In the genomic region with DNA sequence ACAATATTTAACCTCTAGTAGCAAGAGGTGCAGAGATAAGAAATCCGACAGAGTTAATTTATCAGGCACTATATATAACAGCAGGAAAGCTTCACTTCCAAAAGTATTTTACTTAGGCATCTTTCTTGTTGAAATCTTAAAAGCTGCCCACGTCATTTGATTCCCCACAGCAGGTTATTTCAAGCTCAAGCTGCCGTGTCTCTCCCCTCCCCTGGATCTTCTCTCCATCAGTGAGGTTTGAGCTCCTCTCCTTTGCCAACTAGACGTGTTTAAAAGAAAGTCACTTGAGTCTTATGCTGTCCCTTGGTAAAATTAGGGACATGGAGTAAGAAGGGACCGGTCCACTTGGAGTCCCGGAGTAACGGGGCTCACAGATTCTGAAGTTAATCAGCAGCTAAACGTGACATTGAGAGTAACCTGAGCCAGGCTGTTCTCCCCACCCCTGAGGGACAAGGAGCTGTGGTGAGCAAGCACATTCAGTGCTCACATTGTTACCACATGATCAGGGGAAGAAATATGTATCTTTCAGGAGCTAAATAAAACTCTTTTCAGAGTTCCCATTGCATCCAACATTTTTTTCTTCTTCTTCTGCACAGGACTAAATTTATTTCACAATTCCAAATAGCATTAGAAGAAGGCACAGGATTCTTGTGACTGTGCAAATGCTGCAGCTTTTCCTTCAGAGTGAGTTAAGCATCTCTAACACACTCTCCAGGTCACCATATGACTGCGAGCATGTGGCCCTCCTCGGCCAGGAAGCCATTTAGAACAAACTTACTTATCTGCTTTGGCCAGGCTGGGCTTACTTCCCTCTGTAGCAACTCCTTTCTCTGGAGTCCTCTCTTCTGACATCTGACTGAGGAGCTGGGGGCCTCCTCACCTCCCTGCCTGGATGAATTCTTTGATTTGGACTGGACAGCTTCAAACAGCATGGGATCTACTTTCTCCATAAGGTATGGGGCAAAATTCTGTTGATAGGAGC, we compare ENCODE assay signal across 8 mouse cellular contexts. TPM values are rescaled to one million over a fixed set of nuclear protein-coding genes. Genes with fewer than 3 reads are reported as not detected.
DNase-seq lines count a peak whose midpoint lies in the region; ATAC-seq lines count a peak whose summit lies in the region.

A gene (plus strand): TSS at position 833 of the 982 bp plus-strand sequence.

- ATAC-seq in hindbrain, embryonic 15.5 days (ENCODE audit: low FRiP score, low read depth), result no peak
- ATAC-seq in midbrain, embryonic 13.5 days, result no peak

- no peak within 1 kb of the TSS for H3K4me2 ChIP-seq in hindbrain, embryonic 15.5 days
- no peak within 1 kb of the TSS for H3K4me2 ChIP-seq in midbrain, embryonic 13.5 days (replicated peaks)

- no peak within 1 kb of the TSS for H3K27ac ChIP-seq in brown adipose tissue, adult 24 weeks (replicated peaks; ENCODE audit: low read depth, low read length)
- no peak within 1 kb of the TSS for H3K27ac ChIP-seq in hindbrain, embryonic 15.5 days (replicated peaks)
- H3K27ac ChIP-seq in midbrain, embryonic 13.5 days, result no peak within 1 kb of the TSS

- H3K9ac ChIP-seq in hindbrain, embryonic 15.5 days, result no peak within 1 kb of the TSS
- no peak within 1 kb of the TSS for H3K9ac ChIP-seq in midbrain, embryonic 13.5 days (replicated peaks)

- peak; percentile 69 for DNase-seq in MEL-GATA-1-ER (ENCODE audit: extremely low read depth, low read depth)
- no peak for DNase-seq in gastrocnemius, postnatal 10 days
- peak; percentile 34 to 42 for DNase-seq in left cerebral cortex, postnatal 14 days (ENCODE audit: low spot score in 2 of 2)
- no peak for DNase-seq in spleen, postnatal 36 days (ENCODE audit: low spot score in 2 of 2)
- no peak for DNase-seq in cerebellum, adult 11 months

- H3K4me3 ChIP-seq in brown adipose tissue, adult 24 weeks (ENCODE audit: insufficient read depth, low read depth, low read length), result no peak within 1 kb of the TSS
- no peak within 1 kb of the TSS for H3K4me3 ChIP-seq in hindbrain, embryonic 15.5 days
- no peak within 1 kb of the TSS for H3K4me3 ChIP-seq in midbrain, embryonic 13.5 days (replicated peaks)

- H3K9me3 ChIP-seq in hindbrain, embryonic 15.5 days, result no peaks in the 10 kb centered on the region
- no peaks in the 10 kb centered on the region for H3K9me3 ChIP-seq in midbrain, embryonic 13.5 days

- intact Hi-C loops in left cerebral cortex, postnatal 14 days (cut with DNase I), result no loop called here

- WGBS in hindbrain, embryonic 15.5 days, result 59% methylated on average over 10 of the region's 10 CpGs
- WGBS in midbrain, embryonic 13.5 days, result 55% methylated on average over 10 of the region's 10 CpGs

- H3K4me1 ChIP-seq in brown adipose tissue, adult 24 weeks (ENCODE audit: control insufficient read depth, insufficient read depth, insufficient read length, low read length), result no peaks in the 10 kb centered on the region
- no peaks in the 10 kb centered on the region for H3K4me1 ChIP-seq in hindbrain, embryonic 15.5 days (replicated peaks)
- no peaks in the 10 kb centered on the region for H3K4me1 ChIP-seq in midbrain, embryonic 13.5 days (replicated peaks)

- H3K36me3 ChIP-seq in hindbrain, embryonic 15.5 days, result no peaks in the 10 kb centered on the region
- H3K36me3 ChIP-seq in midbrain, embryonic 13.5 days, result no peaks in the 10 kb centered on the region

- no peaks in the 10 kb centered on the region for H3K27me3 ChIP-seq in hindbrain, embryonic 15.5 days
- H3K27me3 ChIP-seq in midbrain, embryonic 13.5 days, result no peaks in the 10 kb centered on the region

RNA-seq across cellular contexts. Expression of the gene that starts here (rescaled TPM):
- 42.7 and 56.2 TPM in 2 replicates for polyA plus RNA-seq in brown adipose tissue, adult 24 weeks (2012; ENCODE audit: insufficient read depth, insufficient read length, missing spikeins)
- 10 to 100 TPM; 79.5 to 83.1 TPM for total RNA-seq in gastrocnemius, postnatal 10 days (2021)
- polyA plus RNA-seq in hindbrain, embryonic 15.5 days (2015; fragmentation: Nextera tagmentation; extraction: Ambion mirVana), result 19.4 and 20.1 TPM in 2 replicates
- total RNA-seq in left cerebral cortex, postnatal 14 days (2021), result 100 to 1,000 TPM; 103 to 116 TPM
- 18.3 and 19.7 TPM in 2 replicates for polyA plus RNA-seq in midbrain, embryonic 13.5 days (2015; fragmentation: Nextera tagmentation; extraction: Ambion mirVana)

Comparison
In these comparisons a context has a peak if more than half of its experiments do, and no peak if none do; other contexts are left out.
1. DNase-seq: peak in MEL-GATA-1-ER (single experiment) and left cerebral cortex, postnatal 14 days (2 of 2); none in gastrocnemius, postnatal 10 days (single experiment), spleen, postnatal 36 days (0 of 2) and cerebellum, adult 11 months (single experiment).